Mouse (Mus musculus) embryonic facial prominence, embryonic 10.5 days (tissue): ENCODE measurements at regions not wholly inside any gene's neighbourhood (a gene's known extent, or its start where the extent isn't known, plus 50 kb on each side); places are given as distances from the start of the nearest gene placed in this dataset.

ENCODE experiments used
- DNase-seq: peaks from one replicate; pipeline ENCODE4 v3.0.0-alpha.2; 2017; ENCODE audit warnings: low spot score
- H3K27ac ChIP-seq: fragments of 300-500 bp; sonication (generic); replicated peaks from 2 replicates; pipeline ENCODE4 v1.5.1; 2016; ENCODE audit warnings: mild to moderate bottlenecking
- H3K27me3 ChIP-seq: fragments of 300-500 bp; sonication (generic); replicated peaks from 2 replicates; pipeline ENCODE4 v1.6.1; 2016; ENCODE audit warnings: low read depth, mild to moderate bottlenecking; ENCODE audit not compliant: poor library complexity, severe bottlenecking
- H3K36me3 ChIP-seq: fragments of 300-500 bp; sonication (generic); replicated peaks from 2 replicates; pipeline ENCODE4 v1.6.1; 2016; ENCODE audit warnings: mild to moderate bottlenecking, moderate library complexity
- H3K4me1 ChIP-seq: fragments of 300-500 bp; sonication (generic); 2 replicates; pipeline ENCODE4 v1.6.1; 2016
- H3K4me3 ChIP-seq: fragments of 300-500 bp; sonication (generic); 2 replicates; pipeline ENCODE4 v1.5.1; 2016; ENCODE audit warnings: mild to moderate bottlenecking, moderate library complexity
- H3K9me3 ChIP-seq: fragments of 300-500 bp; sonication (generic); 2 replicates; pipeline ENCODE4 v1.6.1; 2016; ENCODE audit warnings: mild to moderate bottlenecking
- WGBS: fragments of 180-500 bp; shearing (Covaris S2); methylation state at CpG from one replicate; pipeline ENCODE4 v1.1.7; 2016; 5-methylcytosine and 5-hydroxymethylcytosine counted together

GRCm38 (mm10) chr15:27160986-27161385 is 265.6 kb upstream of the Fbxl7 start:
- H3K36me3 ChIP-seq, result no peaks in the 10 kb centered on the region
- H3K4me3 ChIP-seq, result no peak overlapping the region
- no peak for DNase-seq
- H3K27me3 ChIP-seq, result no peaks in the 10 kb centered on the region
- H3K27ac ChIP-seq, result no peak overlapping the region
- H3K4me1 ChIP-seq, result no peaks in the 10 kb centered on the region
- WGBS, result 75% methylated on average over 5 of the region's 5 CpGs
- no peaks in the 10 kb centered on the region for H3K9me3 ChIP-seq

DNA sequence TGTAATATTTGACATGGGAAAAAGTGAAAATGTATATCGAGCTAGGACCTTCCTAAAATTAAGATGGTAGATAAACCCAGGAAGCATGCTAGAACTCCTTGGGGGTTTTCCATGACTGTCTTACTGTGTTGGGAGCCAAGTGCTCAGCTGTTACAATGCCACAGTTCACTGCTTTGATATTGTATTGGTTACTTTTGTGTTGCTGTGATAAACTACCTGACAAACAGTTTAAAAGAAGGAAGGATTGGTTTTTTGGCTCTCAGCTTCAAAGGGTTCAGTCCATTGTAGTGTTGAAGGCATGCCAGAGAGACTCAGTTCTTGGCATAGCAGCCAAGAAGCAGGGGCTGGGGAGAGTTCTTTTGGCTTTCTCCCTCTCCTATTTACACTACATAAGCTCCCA is 272.1 kb upstream of the Fbxl7 start:
- no peak overlapping the region for H3K27ac ChIP-seq
- no peaks in the 10 kb centered on the region for H3K36me3 ChIP-seq
- H3K4me3 ChIP-seq, result no peak overlapping the region
- no peaks in the 10 kb centered on the region for H3K9me3 ChIP-seq
- H3K27me3 ChIP-seq, result no peaks in the 10 kb centered on the region
- no peak for DNase-seq
- WGBS, result 87% methylated on average over 1 of the region's 1 CpGs
- no peaks in the 10 kb centered on the region for H3K4me1 ChIP-seq

GRCm38 (mm10) chr15:27169846-27170245 is 274.5 kb upstream of the Fbxl7 start:
- Histone ChIP-seq H3K27ac (no peak overlapping the region), H3K27me3 (no peaks in the 10 kb centered on the region), H3K36me3 (no peaks in the 10 kb centered on the region), H3K4me1 (no peaks in the 10 kb centered on the region), H3K4me3 (no peak overlapping the region), H3K9me3 (no peaks in the 10 kb centered on the region)
- DNase-seq, result no peak
- WGBS, result 91% methylated on average over 7 of the region's 7 CpGs

DNA sequence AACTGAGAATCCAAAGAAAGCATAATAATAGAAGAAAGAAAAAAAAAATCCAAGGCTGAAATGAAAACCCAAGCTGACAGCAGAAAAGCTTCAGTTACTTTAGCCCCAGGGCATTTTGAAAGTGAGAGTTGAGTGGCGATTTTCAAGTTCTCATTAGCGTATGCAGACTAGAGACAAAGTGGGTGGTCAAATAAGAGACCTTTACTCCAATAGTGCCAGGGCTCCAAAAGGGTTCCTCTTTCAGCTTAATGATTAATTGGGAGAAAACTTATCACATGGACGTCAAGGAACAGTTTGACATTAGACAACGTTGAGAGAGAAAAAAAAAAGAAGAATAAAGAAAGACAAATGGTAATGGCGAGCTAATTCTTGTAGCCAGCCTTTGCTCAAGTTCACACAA is 278.1 kb upstream of the Fbxl7 start:
- H3K9me3 ChIP-seq, result no peaks in the 10 kb centered on the region
- H3K27me3 ChIP-seq, result no peaks in the 10 kb centered on the region
- WGBS, result 48% methylated on average over 5 of the region's 5 CpGs
- H3K27ac ChIP-seq, result no peak overlapping the region
- H3K4me1 ChIP-seq, result peaks cover 8% of the 10 kb centered on the region
- H3K36me3 ChIP-seq, result no peaks in the 10 kb centered on the region
- H3K4me3 ChIP-seq, result no peak overlapping the region
- no peak for DNase-seq

DNA sequence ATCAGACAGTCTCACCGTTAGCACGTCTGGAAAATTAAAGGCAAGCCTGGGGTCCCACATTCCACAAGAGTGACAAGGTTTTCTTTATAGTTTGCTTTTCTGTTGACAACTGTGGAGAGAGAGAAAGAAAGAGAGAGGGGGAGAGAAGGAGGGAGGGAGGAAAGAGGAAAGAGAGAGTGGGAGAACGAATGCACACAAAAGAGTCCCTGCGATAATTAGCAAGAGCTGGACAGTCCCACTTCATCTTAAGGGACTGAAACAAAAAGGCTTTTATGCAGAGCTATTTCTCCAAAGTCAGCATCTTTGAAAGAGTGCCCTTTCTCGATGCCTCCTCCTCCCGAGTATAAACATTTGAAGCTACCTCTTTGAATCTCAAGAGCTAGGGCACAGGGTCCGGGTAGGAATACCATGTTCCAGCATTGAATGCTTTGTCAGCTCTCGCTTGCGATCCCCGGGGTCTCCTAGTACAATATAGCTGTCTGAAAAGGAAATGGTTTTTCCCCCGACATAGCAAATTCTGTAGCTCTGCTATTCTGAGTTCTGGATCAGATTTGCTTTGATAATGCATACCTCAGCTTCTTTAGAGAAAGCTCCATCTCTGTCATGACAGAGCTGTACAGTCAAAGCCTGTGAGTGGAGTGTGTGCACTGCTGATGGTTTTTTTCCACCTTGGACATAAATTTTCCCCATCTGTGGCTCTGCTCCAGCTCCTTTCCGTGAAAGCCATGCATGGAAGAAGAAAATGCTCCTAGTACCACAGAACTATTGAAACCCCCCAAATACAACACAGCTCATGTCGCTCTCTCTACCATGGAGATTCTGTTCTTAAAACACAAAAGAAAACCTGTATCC is 282.9 kb upstream of the Fbxl7 start:
- Histone ChIP-seq H3K4me3 (peak overlapping the region; percentile 6; the same call in 1 of the 2 replicates), H3K27me3 (no peaks in the 10 kb centered on the region), H3K4me1 (peaks cover 9% of the 10 kb centered on the region), H3K9me3 (no peaks in the 10 kb centered on the region), H3K27ac (no peak overlapping the region), H3K36me3 (no peaks in the 10 kb centered on the region)
- no peak for DNase-seq
- WGBS, result 55% methylated on average over 13 of the region's 13 CpGs

- H3K27me3 ChIP-seq, result no peaks in the 10 kb centered on the region
- H3K4me1 ChIP-seq, result no peaks in the 10 kb centered on the region
- no peak overlapping the region for H3K27ac ChIP-seq
- H3K36me3 ChIP-seq, result no peaks in the 10 kb centered on the region
- DNase-seq, result peak; percentile 48
- WGBS, result 58% methylated on average over 4 of the region's 4 CpGs
- H3K9me3 ChIP-seq, result no peaks in the 10 kb centered on the region
- H3K4me3 ChIP-seq, result no peak overlapping the region
Measured at GRCm38 (mm10) chr15:27189699-27190098, 276.8 kb upstream of the Ank start.

GRCm38 (mm10) chr15:27201513-27201912 is 265.0 kb upstream of the Ank start:
- Histone ChIP-seq H3K27ac (no peak overlapping the region), H3K4me3 (no peak overlapping the region), H3K9me3 (no peaks in the 10 kb centered on the region), H3K36me3 (no peaks in the 10 kb centered on the region), H3K27me3 (no peaks in the 10 kb centered on the region), H3K4me1 (no peaks in the 10 kb centered on the region)
- no peak for DNase-seq
- WGBS, result 82% methylated on average over 3 of the region's 3 CpGs

GRCm38 (mm10) chr15:27204888-27205287 is 261.6 kb upstream of the Ank start:
- no peaks in the 10 kb centered on the region for H3K9me3 ChIP-seq
- H3K27ac ChIP-seq, result no peak overlapping the region
- 68% methylated on average over 6 of the region's 6 CpGs for WGBS
- no peaks in the 10 kb centered on the region for H3K36me3 ChIP-seq
- no peak overlapping the region for H3K4me3 ChIP-seq
- no peaks in the 10 kb centered on the region for H3K4me1 ChIP-seq
- no peak for DNase-seq
- H3K27me3 ChIP-seq, result no peaks in the 10 kb centered on the region

GRCm38 (mm10) chr15:27207446-27207845 is 259.0 kb upstream of the Ank start:
- Histone ChIP-seq H3K4me1 (no peaks in the 10 kb centered on the region), H3K9me3 (no peaks in the 10 kb centered on the region), H3K27me3 (no peaks in the 10 kb centered on the region), H3K4me3 (no peak overlapping the region), H3K36me3 (no peaks in the 10 kb centered on the region), H3K27ac (no peak overlapping the region)
- WGBS, result 87% methylated on average over 11 of the region's 11 CpGs
- DNase-seq, result no peak

- Histone ChIP-seq H3K4me3 (no peak overlapping the region), H3K4me1 (peaks cover 5% of the 10 kb centered on the region; the same call in 1 of the 2 replicates), H3K27ac (no peak overlapping the region), H3K36me3 (no peaks in the 10 kb centered on the region), H3K9me3 (no peaks in the 10 kb centered on the region), H3K27me3 (no peaks in the 10 kb centered on the region)
- no peak for DNase-seq
- WGBS, result 41% methylated on average over 7 of the region's 7 CpGs
Measured at GRCm38 (mm10) chr15:27216387-27216786, 250.1 kb upstream of the Ank start.

DNA sequence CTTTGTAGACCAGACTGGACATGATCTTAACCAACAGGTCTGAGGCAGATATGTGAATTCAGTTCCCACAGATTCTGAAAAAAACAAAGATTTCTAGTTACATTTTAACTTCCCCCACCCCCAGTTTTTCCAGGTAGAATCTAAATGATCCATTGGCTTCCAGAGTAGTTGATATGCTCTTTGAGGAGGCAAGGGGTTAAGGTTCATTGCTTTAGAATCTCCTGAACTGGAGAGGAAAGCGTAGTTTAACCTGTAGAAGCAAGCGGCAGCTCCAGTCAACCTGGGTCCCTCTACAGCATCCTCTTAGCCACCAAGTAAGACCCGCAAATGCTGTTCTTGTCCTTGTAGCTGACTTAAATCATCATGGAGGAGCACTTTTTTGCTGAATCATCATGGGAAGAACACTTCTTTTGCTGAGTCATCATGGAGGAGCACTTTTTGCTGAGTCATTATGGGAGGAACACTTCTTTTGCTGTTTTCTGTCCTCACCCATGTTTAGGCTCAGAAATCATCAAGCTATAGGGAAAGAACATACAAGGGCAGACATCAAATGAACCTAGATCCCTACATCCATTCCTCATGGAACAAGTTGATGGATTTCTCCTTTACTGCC is 247.2 kb upstream of the Ank start:
- H3K27ac ChIP-seq, result no peak overlapping the region
- H3K4me3 ChIP-seq, result no peak overlapping the region
- H3K4me1 ChIP-seq, result peaks cover 5% of the 10 kb centered on the region; the same call in 1 of the 2 replicates
- no peaks in the 10 kb centered on the region for H3K27me3 ChIP-seq
- 95% methylated on average over 3 of the region's 3 CpGs for WGBS
- H3K36me3 ChIP-seq, result no peaks in the 10 kb centered on the region
- no peaks in the 10 kb centered on the region for H3K9me3 ChIP-seq
- no peak for DNase-seq

GRCm38 (mm10) chr15:27223610-27224511 is 242.6 kb upstream of the Ank start:
- 80% methylated on average over 14 of the region's 14 CpGs for WGBS

More at GRCm38 (mm10) chr15:27223610-27224511, 242.6 kb upstream of the Ank start:
- Histone ChIP-seq H3K9me3 (no peaks in the 10 kb centered on the region), H3K4me3 (no peak overlapping the region), H3K27me3 (no peaks in the 10 kb centered on the region), H3K36me3 (no peaks in the 10 kb centered on the region), H3K27ac (no peak overlapping the region), H3K4me1 (no peaks in the 10 kb centered on the region)
- no peak for DNase-seq
